Mouse (Mus musculus): Measurements from ENCODE around the gene Bbs9.

GRCm38 (mm10) chr9:22810454-22810853, 334.9 kb downstream of the Bbs9 start:
- TF ChIP-seq GATA1 (IDR thresholded peaks at IDR 0.05; ENCODE audit: low read length) (no peak), TAL1 (IDR thresholded peaks at IDR 0.05; ENCODE audit: low read length) (no peak)

All from erythroblast, embryonic 14.5 days (primary cell).